Mouse (Mus musculus): ENCODE data around the gene Rasl10b. TPM values are rescaled to one million over a fixed set of nuclear protein-coding genes. Genes with fewer than 3 reads are reported as not detected.

Rasl10b gene
- total RNA-seq, 2 experiments from 2014 or later: 223 to 227 TPM

DNA sequence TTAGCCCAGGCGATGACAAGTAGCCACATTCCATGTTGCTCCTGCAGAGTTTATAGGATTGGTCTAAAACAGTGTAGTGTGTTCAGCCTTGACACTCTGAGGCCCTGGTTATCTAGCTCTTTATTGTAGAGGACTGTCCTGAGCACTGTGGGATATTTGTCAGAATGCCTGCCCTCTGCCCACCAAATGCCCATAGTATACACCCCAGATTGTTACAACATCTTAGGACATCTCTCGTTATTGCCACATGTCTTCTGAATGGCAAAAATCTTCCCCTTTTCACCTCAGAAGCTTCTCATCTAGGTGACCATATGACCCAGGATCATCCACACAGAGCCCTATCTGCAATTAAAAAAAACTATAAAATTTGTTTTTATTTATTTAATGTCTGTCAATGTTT lies 23.6 kb downstream of the Rasl10b start:
- DNase-seq: no peak

DNA sequence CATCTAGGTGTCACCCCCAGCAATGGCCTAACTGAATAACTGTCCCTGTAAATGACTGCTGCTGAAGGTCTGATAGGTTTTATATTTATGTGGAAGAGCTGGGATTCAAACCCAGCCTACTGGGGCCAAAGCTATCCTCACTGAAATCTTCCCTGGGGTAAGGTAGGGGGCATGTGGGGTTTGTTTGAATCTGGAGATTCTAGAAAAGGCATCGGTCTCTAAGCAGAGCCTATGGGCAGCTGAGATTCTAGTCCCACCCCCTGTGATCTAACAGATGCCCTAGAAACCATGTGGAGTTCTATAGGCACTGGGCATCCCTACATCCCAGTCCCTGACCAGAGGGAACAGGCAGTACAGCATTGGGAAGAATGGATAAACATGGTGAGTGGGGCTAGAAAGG lies 28.4 kb downstream of the Rasl10b start, which contains the start of gene 1700020L24Rik:
1700020L24Rik (plus strand) TSS at position 301 of the 400 bp plus-strand sequence.
- no peak for DNase-seq

DNA sequence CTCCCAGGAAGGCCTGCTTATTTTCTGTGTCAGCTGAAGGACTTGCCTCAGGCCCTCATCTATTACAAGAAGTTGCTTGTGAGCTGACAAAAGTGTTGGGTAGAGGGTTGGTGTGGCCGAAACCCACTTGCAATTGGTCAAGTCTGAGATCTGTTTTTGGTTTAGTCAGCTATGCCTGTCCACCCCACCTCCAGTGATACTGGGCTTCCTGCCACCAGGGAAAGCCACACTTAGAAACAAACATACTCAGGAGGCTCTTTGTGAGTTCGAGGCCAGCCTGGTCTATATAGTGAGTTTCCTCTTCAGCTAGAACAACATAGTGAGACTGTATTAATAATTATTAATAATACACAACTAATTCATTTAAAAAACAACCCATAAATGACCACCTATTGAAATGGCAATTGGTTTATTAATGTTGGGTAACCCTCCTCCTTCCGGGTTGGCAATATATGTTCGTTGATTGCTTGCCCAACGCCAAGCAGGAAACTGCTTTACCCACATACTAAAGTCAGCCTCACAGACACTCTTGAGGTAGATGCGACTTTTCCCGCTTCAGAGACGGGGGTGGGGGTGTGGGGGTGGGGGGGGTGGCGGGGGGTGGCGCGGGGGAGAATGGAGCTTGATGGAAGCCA lies 30.6 kb downstream of the Rasl10b start:
- DNase-seq: no peak

DNA sequence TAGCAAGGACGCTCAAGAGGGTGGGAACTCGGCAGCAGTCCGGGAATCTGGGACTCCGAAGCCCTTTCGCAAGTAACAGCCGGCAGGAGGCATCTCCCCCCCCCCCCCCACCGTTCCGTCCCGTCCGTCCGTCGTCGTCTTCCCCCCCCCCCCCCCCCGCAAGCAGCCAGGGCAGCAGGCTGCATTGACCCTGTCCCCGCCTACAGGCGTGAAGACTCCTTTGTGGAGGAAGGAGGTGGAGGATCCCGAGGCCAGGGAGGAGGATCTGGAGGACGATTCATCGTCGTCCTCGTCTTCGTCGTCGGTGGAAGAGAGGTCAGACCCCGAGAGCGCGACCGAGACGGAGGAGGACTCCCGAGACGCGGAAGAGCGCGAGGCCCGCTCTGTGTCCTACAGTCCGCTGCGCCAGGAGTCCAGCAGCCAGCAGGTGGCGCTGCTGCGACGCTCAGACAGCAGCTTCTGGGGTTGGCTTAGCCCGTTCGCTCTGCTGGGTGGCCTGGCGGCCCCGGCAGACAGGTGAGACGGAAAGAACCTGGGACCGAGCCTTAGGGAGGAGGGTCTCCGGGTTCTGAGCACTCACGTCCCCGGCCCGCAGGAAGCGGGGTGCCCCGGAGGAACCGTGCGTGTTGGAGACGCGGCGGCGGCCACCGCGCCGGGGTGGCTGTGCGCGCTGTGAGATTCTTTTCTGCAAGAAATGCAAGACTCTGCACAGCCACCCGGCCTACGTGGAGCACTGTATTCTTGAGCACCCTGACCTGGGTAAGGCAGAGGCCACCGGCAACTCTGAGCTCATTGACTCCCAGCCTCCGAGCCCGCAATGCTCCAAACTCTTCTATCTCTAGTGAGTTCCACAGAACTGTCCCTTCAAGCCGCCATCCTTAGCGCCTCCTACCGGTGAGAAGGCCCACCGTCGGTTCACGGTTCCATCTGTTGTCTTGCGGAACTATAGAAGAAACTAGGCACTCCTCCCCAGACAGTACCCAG lies 31.4 kb downstream of the Rasl10b start:
- peak; percentile 83 to 86 for DNase-seq

DNA sequence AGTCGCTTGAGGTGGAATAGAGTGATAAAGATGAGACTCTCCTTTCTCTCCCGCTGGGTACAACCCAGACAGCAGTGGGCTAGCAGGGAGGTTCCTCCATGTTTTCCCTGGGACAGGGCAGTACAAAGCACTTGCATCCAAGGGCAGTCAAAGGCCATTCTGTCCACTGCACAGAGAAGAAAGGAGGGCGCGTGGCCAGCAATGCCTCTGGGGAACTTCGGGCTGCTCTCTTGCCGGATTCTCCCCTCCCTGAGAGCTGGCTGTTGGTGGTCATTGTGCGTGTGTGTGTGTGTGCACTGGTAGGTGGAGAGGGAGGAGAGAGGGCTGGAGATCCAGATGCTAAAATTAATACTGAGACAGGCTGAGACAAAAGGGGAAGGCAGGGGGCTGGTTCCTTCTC lies 32.3 kb downstream of the Rasl10b start:
- no peak for DNase-seq

DNA sequence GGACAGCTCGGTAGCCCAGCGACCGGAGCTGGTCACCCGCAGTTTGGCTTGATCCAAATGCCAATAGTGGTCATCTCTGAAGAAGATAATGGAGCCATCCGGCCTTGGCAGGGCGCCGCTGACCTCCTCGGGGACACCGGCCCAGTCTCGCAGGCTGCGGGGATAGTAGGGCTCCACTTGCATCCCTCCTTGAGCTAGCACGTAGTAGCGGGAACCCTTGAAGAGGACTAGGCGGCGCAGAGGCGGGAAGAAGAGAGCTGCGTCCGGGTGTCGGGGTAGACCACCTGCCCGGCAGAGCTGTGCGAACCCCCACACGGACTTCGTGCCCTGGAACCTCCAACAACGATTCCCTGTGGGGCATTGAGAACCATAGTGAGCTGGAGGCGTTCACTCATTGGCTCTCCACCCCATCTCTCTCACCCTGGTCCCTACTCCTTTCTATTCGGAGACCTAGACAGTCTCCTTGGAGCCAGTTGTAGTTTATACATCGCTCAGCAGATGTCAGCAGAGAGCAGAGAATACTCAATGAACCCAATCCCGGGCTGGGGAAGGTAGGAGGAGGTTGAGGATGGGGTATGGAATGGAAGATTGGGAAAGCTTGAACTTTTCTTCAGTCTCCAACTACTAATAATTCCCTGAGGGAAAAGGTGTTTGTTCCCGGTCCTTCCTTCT lies 33.8 kb downstream of the Rasl10b start:
- peak in 1 of 2 experiments; percentile 77 for DNase-seq

DNA sequence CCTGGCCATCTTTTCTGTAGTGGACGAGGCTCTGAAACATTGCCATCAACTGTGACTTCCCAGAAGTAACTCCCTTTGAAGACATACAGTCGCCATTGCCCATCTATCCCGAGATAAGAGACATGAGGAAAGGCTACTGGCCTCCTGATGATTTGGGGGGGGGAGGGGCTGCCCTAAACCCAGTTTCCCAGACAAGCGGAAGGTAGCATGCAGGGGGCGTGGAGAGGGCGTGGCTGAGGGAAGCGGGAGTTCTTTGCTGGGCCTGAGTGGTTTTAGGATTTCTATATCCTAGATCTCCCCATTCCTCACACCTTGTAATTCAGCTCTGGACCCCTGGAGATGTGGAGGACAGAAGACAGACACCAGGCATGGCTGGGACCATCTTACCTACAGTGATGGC lies 34.9 kb downstream of the Rasl10b start:
- DNase-seq: no peak

DNA sequence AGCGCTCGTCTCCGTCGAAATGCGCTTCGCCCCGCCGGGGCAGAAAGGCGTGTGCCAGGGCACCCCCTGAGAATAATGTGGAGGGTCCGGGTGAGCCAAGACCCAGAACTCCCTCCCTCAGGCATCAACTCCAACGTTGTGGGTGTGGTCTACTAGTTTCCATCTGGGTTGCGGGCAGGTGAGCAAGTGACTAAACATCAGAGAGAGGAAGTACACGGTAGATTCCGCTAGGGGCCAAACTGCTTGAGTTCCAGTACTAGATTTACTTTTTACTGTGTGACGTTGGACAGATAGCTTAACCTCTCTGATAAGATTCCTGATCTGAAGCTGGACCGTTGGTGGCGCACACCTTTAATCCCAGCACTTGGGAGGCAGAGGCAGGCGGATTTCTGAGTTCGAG lies 36.1 kb downstream of the Rasl10b start:
- no peak for DNase-seq

DNA sequence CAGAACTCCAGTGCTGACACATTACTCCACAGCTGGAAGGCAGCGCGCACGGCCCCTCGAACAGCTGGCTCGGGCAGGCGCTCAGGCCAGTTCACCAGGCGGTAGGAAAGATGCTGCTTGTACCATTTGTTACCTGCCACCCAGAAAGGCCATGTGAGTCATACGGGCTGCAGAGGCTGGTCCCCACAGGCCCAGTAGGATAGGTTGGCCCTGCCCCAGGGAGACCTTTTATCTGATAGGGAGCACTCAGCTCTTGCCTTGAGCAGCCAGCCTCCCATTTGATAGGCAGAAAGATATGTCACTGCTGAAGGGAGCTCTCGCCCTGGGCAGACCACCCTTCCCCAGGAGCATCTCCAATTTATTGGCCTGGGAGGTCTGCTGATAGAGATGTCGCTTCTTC lies 38.7 kb downstream of the Rasl10b start:
- DNase-seq: no peak

DNA sequence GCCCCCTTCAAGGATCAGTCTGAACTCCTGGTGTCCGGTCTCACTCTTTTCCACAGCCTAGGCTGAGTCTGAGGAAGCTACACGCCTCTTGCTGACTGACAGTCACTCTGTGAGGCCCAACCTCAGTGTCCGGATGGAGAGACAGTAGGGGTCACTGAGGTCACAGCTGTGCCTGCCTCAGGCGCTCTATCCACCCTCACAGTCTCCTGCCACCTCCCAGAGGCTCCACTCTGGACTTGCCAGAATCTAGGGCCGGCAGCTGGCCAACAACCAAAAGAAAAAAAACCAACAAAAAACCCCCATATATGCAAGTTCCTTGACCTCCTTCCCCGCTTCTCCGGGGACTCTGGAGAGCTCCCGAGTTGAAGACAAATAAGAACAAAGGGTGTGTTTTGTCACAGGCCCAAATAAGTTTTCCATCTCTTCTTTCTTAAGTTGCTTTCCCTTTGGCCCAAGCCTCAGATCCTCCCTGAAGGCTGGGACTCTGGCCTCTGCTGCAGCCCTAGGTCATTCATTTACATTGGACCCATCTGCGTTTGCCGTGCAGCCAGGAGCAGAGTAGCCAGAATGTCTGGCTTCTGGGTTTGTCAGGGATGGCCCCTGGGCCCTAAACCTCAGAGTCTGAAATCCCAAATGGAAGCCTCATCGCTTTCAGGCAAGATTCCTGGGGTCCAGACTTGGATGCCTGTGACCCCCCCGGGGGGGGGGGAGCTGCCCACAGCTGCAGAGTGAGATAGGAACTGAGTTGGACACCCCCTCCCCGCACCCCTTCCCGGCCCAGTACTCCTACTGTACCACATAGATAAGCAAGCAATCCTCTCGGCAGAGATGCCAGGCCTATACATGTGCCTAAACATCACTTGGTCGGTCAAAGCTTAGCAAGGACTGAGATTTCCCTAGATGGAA lies 39.3 kb downstream of the Rasl10b start:
- DNase-seq: no peak

DNA sequence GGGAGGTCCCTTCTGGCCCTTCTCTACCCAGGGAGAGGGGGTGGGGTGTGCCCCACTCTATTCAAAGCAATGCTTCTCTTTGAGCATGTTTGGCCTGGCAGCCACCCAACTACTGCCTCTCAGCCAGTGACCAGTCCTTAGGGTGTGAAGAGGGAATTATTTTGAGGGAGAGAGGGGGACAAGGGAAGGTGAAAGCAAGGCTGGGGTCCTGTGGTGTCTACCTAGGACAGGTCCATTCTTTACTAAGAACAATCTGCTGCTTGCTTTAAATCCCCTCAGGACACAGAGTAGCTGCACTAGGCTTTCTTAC lies 39.9 kb downstream of the Rasl10b start:
- no peak for DNase-seq

DNA sequence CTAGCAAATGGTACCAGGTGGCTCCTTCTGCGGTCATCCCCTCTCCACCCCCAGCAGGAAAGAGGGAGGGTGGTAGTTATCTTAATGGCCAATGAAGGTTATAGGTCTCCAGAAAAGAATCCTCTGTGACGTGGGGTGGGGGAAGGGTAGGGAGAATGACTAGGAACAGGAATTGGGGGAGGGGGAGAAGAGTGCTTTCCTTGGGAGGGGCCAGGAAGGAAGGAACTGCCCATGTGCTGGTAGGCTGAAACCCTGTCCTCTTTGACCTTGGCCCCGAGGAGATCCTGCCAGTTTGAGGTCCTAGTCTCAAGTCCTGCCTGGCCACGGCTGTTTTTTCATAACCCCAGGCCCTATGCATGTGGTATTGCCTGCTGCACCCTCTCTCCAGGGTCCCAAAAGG lies 40.4 kb downstream of the Rasl10b start:
- no peak for DNase-seq

DNA sequence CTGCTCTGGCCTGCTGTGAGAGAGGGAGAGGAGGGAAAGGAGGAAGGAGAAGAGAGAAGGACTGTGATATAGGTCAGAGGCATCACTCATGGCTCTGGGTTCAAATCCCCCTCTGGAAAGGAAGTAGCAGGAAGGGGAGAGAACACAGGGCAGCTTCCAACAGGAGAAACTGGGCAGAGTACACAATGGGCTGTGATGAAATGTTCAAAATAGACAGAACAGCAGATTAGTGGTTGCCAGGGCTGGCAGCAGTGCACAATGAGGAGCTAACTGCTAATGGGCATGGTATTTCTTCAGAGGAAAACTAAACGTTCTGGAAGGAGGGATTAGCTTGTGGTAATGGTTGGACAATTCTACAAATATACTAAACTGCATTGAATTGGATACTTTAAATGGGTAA lies 41.6 kb downstream of the Rasl10b start:
- no peak for DNase-seq

DNA sequence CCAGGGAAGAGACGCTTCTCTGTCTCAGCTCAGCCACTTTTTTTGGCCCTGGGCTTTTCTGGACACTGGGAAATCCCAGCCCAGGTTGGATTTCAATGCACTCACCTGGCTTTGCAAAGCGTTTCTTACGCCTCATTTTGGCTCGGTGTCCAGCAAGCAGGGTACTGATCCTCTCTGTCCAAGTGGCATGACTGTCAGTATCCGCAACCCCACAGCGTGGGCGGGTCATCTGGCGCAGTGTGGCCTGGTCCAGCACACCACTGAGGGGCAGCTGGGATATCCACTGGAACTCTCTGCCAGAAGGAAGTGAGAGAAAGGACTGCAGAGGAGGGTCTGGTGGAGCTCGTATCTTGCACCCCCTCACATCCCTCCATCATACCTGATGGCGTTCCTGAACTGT lies 42.3 kb downstream of the Rasl10b start:
- no peak for DNase-seq

DNA sequence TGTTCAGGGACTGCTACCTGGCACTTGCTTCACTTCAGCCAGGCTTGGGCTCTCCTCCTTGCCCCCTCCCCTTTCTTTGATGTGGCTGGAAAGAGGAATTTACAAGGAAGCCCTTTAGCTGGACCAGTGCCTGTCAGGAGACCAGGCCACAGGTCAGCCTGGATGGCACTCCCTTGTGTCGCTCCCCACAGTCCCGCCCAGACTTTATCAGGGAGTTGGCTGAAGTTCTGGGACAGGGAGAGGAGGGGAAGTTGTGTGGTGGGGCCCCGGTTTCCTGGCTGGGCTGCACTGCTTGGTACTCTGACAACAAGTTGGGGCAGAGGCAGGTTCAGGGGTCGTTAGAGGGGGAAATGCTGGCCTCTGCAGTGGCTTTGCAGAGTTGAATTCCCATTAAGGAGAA lies 45.6 kb downstream of the Rasl10b start:
- no peak for DNase-seq

DNA sequence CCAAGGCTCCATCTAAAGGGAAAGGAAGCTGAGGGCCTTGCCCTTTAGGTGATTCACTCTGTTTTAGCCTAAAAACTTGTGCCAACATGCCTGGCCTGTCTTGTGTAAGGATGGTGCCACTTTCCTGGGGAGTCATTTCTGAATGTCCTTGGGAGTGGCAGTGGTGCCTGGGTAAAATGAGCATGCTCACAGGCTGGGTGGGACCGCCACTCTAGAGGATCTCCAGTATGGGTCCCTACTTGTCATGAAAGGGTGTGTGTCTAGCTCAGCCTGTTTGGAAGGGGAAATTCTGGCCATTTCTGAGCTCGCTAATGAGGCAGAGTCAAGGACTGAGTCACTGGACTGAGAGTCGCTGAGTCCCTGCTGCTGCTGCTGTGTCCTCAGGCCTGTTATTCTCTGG lies 46.7 kb downstream of the Rasl10b start:
- DNase-seq: no peak

DNA sequence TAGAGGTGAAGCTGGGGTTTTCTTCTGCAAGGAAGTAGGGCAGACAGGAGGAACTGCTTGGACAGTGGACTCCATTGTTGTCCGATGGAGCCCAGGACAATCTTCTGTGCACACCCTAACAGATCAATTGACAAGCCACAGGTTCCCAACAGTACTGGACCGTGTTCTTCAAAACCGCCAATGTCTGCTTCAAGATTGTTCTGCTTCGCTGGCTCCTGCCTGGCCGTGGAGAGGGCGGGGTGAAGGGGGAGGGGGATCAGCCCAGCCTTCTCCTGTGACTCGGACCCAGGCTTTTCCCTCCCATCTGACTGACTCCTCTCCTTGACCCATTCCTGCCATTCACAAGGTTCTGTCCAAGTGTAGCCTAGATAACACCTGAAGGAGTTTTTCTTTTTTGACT lies 48.3 kb downstream of the Rasl10b start:
- no peak for DNase-seq

DNA sequence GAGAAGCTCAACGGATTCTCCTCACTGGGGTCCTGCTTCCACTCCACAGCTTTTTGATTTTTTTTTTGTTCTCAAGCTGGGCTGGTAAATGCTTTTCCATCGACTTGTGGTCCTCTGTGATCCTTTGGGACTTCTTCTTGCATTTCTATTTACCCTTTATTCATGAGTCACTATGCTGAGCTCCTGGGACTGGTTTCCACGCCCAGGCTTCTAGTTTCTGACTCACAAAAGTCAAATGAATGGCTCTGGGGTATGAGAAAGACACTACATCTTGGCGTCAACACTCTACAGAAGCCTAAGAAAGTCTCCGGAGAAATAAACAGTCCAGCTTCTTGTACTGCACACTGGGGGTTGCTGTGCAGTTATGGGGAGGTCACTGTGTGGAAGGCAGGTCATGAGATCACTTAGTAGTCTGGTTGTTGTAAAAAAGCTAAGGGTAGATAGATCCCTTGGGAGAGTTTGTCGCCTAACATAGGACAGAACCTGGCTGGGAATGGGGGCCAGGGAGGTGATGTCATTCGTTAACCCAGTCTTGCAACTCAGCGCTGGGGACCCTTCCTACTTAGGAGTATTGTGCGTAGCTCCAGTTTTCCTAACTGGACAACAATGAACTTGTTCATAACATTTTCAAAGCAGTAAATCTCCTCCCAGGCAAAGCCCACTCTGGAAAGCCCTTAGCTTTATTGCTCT lies 49.1 kb downstream of the Rasl10b start:
- no peak for DNase-seq

DNA sequence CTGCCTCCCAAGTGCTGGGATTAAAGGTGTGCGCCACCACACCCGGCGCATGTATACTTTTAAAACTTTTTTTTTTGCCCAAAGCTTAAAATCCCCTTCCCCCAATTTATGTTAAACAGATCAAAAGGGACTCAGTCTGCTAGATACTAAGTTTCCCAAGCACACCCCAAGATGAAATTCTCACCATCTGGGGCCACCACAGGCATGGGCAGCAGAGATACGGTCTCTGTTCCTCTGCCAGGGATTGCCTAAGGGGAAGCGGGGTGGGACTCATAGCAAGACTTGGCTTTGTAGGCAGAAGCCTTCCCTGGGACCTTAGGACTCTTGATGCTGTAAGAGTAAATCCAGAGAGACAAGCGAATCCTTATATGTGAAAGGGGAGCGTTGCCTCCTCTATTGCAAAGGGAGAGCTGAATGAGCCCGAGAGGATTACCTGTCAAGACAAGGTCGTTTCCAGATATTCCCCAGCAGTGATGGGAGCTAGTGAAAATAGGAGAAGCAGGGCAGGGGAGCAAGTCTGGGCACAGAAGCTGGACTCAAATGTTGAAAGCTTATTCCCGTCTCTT lies 52.6 kb downstream of the Rasl10b start:
- DNase-seq: no peak

DNA sequence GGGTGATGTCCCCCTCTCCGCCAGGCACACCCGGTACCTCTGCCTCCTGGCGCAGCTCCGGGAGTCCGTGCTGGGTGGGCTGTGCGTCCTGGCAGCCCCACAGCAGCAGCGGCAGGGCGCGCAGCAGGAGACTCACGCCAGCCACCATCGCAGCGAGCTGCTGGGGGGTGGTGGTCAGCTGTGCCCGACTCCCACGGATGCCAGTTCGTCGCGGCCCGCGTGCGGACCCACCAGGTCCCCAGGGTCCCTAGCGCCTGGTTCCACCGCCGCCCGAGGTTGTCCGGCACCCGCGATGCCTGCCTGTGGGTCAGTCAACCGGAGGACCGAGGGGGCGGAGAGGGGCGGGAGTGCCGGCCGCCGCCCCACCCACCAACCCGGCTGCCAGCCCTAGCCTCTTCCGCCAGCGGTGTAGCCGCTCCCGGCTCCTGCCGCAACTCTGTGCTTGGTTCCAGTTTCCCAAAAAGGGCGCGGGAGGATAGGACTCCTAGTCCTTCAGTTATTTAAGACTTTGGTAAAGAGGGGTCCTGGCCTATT lies 53.8 kb downstream of the Rasl10b start, which contains the start of gene Mmp28:
Mmp28 (minus strand) TSS at position 361 of the 534 bp plus-strand sequence.
- no peak for DNase-seq

DNA sequence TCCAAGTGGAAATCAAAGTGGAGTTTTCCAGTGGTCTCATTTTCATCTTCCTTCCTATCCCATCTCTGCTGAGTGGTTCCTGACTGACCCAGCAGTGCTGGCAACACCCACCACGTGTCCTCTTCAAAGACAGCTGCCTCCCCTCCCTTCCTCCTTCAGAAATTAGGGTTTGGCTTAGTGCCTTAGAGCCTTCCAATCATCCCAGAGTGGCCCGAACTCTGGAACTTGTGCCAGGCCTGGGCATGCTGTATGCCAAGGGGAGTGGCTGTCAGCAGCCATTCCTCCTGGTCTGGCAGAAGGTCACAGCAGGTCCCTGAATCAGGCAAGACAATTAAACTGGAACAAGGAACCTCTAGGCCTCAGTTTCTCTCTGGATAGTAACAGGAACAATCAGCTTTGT lies 57.0 kb downstream of the Rasl10b start:
- no peak for DNase-seq
